17 mouse cellular contexts compared by ENCODE assay signal in the genomic region with DNA sequence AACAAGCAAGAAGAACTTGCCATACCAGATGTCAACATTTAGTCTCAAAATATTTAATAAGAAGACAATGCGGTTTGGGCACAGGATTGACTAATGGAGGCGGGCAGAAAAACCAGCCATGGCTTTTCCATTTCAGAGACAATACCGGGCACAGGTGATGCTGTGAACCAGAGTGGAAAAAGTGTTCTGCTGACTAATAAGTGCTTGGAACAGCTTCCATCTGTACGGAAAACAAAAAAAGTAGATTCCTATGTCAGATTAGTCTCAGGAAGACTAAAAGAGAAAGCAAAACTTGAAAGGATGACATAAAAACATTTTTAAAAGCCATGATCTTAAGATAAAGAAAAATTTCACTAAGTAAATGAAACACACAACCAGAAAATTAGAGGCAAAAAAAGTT. TPM values are rescaled to one million over a fixed set of nuclear protein-coding genes. Genes with fewer than 3 reads are reported as not detected.
A peak's percentile ranks its signal among the peaks of the same experiment; 100 is the strongest.
DNase-seq lines count a peak whose midpoint lies in the region; ATAC-seq and TF ChIP-seq lines count a peak whose summit lies in the region.
"Had no signal": no experiment of that assay in that cellular context is flagged by ENCODE, and none has a peak within 500 bp of the region (broad histone marks: within the 10 kb centered on the region; RNA-seq: fewer than 3 reads in every experiment).

No protein-coding gene starts in this region.

- TF ChIP-seq POLR2A in CH12.LX (IDR thresholded peaks at IDR 0.05; ENCODE audit: low read depth, low read length): no peak

- DNase-seq in heart, adult 11 months: peak; percentile 71
- DNase-seq in heart, postnatal 14 days: no peak
- DNase-seq in liver, postnatal 0 days: peak; percentile 2
- no peak for DNase-seq in CH12.LX (ENCODE audit: extremely low read depth)
- peak; percentile 4 for DNase-seq in limb, embryonic 10.5 days (ENCODE audit: low spot score)
- no peak for DNase-seq in left cerebral cortex, postnatal 14 days (ENCODE audit: low spot score in 2 of 2)
- DNase-seq: adrenal gland, postnatal 10 days; B cell, adult 2 months; cerebellum, adult 11 months; cerebellum, adult 8-10 months; cerebellum, postnatal 14 days; gastrocnemius, postnatal 14 days; heart, postnatal 10 days had no signal

- no peak for TF ChIP-seq RAD21 in CH12.LX (IDR thresholded peaks at IDR 0.05; ENCODE audit: low read depth, low read length)

- no peak overlapping the region for H3K4me2 ChIP-seq in liver, postnatal 0 days (ENCODE audit: low read depth, low read length)
- no peak overlapping the region for H3K4me2 ChIP-seq in liver, embryonic 12.5 days
- no peak overlapping the region; the same call in 1 of the 2 replicates for H3K4me2 ChIP-seq in CH12.LX (ENCODE audit: insufficient read depth, low read depth, poor library complexity, severe bottlenecking)
- H3K4me2 ChIP-seq: embryonic facial prominence, embryonic 12.5 days; hindbrain, embryonic 15.5 days had no signal

- ATAC-seq in liver, postnatal 0 days: no peak
- no peak for ATAC-seq in liver, embryonic 12.5 days
- ATAC-seq: forebrain, embryonic 16.5 days had no signal

- H3K9ac ChIP-seq in liver, postnatal 0 days (replicated peaks): no peak overlapping the region
- no peak overlapping the region for H3K9ac ChIP-seq in liver, embryonic 12.5 days
- H3K9ac ChIP-seq in CH12.LX (ENCODE audit: insufficient read depth, low read depth): no peak overlapping the region
- H3K9ac ChIP-seq: embryonic facial prominence, embryonic 12.5 days; hindbrain, embryonic 15.5 days had no signal

- H3K4me1 ChIP-seq in liver, postnatal 0 days (ENCODE audit: insufficient read depth): no peaks in the 10 kb centered on the region
- no peaks in the 10 kb centered on the region for H3K4me1 ChIP-seq in liver, embryonic 12.5 days
- H3K4me1 ChIP-seq in CH12.LX (ENCODE audit: control insufficient read depth in 1 of 2, insufficient read depth in 2 of 2): peaks cover 8 to 40% of the 10 kb centered on the region in 2 experiments
- H3K4me1 ChIP-seq in limb, embryonic 10.5 days: 0 out of 2 replicates have a peak, but pooled peaks cover 4% of the 10 kb centered on the region
- H3K4me1 ChIP-seq: embryonic facial prominence, embryonic 12.5 days; hindbrain, embryonic 15.5 days had no signal

- no peak overlapping the region for H3K27ac ChIP-seq in liver, postnatal 0 days (ENCODE audit: low read depth)
- no peak overlapping the region for H3K27ac ChIP-seq in liver, embryonic 12.5 days
- no peak overlapping the region for H3K27ac ChIP-seq in CH12.LX (ENCODE audit: insufficient read depth, low read depth)
- H3K27ac ChIP-seq in limb, embryonic 10.5 days: no peak overlapping the region
- H3K27ac ChIP-seq: embryonic facial prominence, embryonic 12.5 days; hindbrain, embryonic 15.5 days had no signal

- no peak for TF ChIP-seq EP300 in liver, postnatal 0 days (IDR thresholded peaks at IDR 0.05; ENCODE audit: low read depth)
- peak; percentile 80 for TF ChIP-seq EP300 in CH12.LX (IDR thresholded peaks at IDR 0.05; ENCODE audit: low read length)

- H3K27me3 ChIP-seq in liver, postnatal 0 days (ENCODE audit: insufficient read depth, low read length): no peaks in the 10 kb centered on the region
- H3K27me3 ChIP-seq in liver, embryonic 12.5 days (replicated peaks): peaks cover 3% of the 10 kb centered on the region; the same call in 1 of the 2 replicates
- no peaks in the 10 kb centered on the region for H3K27me3 ChIP-seq in CH12.LX (replicated peaks)
- no peaks in the 10 kb centered on the region for H3K27me3 ChIP-seq in limb, embryonic 10.5 days (ENCODE audit: low read depth, poor library complexity, severe bottlenecking)
- H3K27me3 ChIP-seq: embryonic facial prominence, embryonic 12.5 days; hindbrain, embryonic 15.5 days had no signal

- H3K9me3 ChIP-seq in liver, postnatal 0 days (ENCODE audit: low read length): no peaks in the 10 kb centered on the region
- H3K9me3 ChIP-seq in liver, embryonic 12.5 days (replicated peaks): no peaks in the 10 kb centered on the region
- no peaks in the 10 kb centered on the region for H3K9me3 ChIP-seq in CH12.LX (replicated peaks; ENCODE audit: low read length)
- no peaks in the 10 kb centered on the region for H3K9me3 ChIP-seq in limb, embryonic 10.5 days (replicated peaks)
- H3K9me3 ChIP-seq: embryonic facial prominence, embryonic 12.5 days; hindbrain, embryonic 15.5 days had no signal

- H3K79me2 ChIP-seq in CH12.LX (replicated peaks; ENCODE audit: control insufficient read depth, extremely low read depth, insufficient read depth, poor library complexity, severe bottlenecking): no peaks in the 10 kb centered on the region

- in situ Hi-C loops in CH12.LX (cut with MboI; ENCODE audit: low pct_ligation_motif_present, low pct_unique_long_range_greater_than_20kb, low sequenced_read_pairs): loop anchor here (10.0 kb wide), 1 partner anchor 393 kb away; no protein-coding TSS in a partner anchor

- 82% methylated on average over 4 of the region's 4 CpGs for WGBS in liver, postnatal 0 days (ENCODE audit: insufficient replicate concordance)
- WGBS in liver, embryonic 12.5 days (ENCODE audit: insufficient replicate concordance): 78% methylated on average over 4 of the region's 4 CpGs
- WGBS in limb, embryonic 10.5 days: 94% methylated on average over 4 of the region's 4 CpGs

- H3K36me3 ChIP-seq in liver, postnatal 0 days (replicated peaks; ENCODE audit: insufficient read depth, low read length): no peaks in the 10 kb centered on the region
- H3K36me3 ChIP-seq in liver, embryonic 12.5 days: no peaks in the 10 kb centered on the region
- H3K36me3 ChIP-seq in CH12.LX (replicated peaks in 1 of 2; ENCODE audit: control insufficient read depth in 1 of 2, insufficient read depth in 1 of 2, low read length in 1 of 2): no peaks in the 10 kb centered on the region
- H3K36me3 ChIP-seq in limb, embryonic 10.5 days: no peaks in the 10 kb centered on the region
- H3K36me3 ChIP-seq: embryonic facial prominence, embryonic 12.5 days; hindbrain, embryonic 15.5 days had no signal

- intact Hi-C loops in heart, postnatal 14 days (cut with DNase I): no loop called here
- intact Hi-C loops in left cerebral cortex, postnatal 14 days (cut with DNase I): no loop called here

- dilution Hi-C loops in CH12.LX (cut with MboI; ENCODE audit: extremely low pct_ligation_motif_present, extremely low pct_unique_long_range_greater_than_20kb, low sequenced_read_pairs): no loop called here

- H3K4me3 ChIP-seq in liver, postnatal 0 days (ENCODE audit: low read depth, low read length): no peak overlapping the region
- no peak overlapping the region for H3K4me3 ChIP-seq in liver, embryonic 12.5 days
- H3K4me3 ChIP-seq in CH12.LX (replicated peaks in 1 of 3; ENCODE audit: low read depth in 2 of 3, low read length in 2 of 3, poor library complexity in 1 of 3): no peak overlapping the region
- H3K4me3 ChIP-seq in limb, embryonic 10.5 days: no peak overlapping the region
- H3K4me3 ChIP-seq: embryonic facial prominence, embryonic 12.5 days; hindbrain, embryonic 15.5 days had no signal

- TF ChIP-seq CTCF in liver, postnatal 0 days (IDR thresholded peaks at IDR 0.05; ENCODE audit: low read depth): no peak
- no peak for TF ChIP-seq CTCF in CH12.LX (conservative IDR thresholded peaks at IDR 0.05 in 1 of 2, IDR thresholded peaks at IDR 0.05 in 1 of 2; ENCODE audit: low read depth in 2 of 2, low read length in 2 of 2)

TF ChIP-seq in CH12.LX, 34 proteins besides CTCF, POLR2A, EP300 and RAD21:
- TF ChIP-seq ETS1 (conservative IDR thresholded peaks at IDR 0.05; ENCODE audit: low read depth, low read length) (peak; percentile 69), TCF12 (IDR thresholded peaks at IDR 0.05; ENCODE audit: low read depth, low read length) (peak; percentile 50; the same call in 1 of the 2 replicates), JUN (IDR thresholded peaks at IDR 0.05; ENCODE audit: insufficient read depth, low read depth, low read length) (peak; percentile 48; the same call in 1 of the 2 replicates), ZKSCAN1 (IDR thresholded peaks at IDR 0.05; ENCODE audit: borderline replicate concordance, low read depth, low read length) (no peak), ZC3H11A (IDR thresholded peaks at IDR 0.05; ENCODE audit: low read depth, low read length) (no peak), MAFK (IDR thresholded peaks at IDR 0.05; ENCODE audit: insufficient replicate concordance, low read length) (no peak), ZNF384 (IDR thresholded peaks at IDR 0.05; ENCODE audit: low read depth, low read length) (0 out of 2 replicates have a peak, but pooled peaks have one; percentile 21)

RNA-seq across cellular contexts. Expression of gene Lbh, which starts 16.4 kb away (rescaled TPM):
- total RNA-seq in heart, postnatal 14 days (2021): 100 to 1,000 TPM; 318 to 323 TPM
- polyA plus RNA-seq in liver, postnatal 0 days (2015; fragmentation: Nextera tagmentation; extraction: Ambion mirVana): 0.79 and 0.94 TPM in 2 replicates
- polyA plus RNA-seq in liver, embryonic 12.5 days (2016; fragmentation: Nextera tagmentation; extraction: Ambion mirVana): 1.4 TPM in 2 replicates
- total RNA-seq in CH12.LX (2012; rRNA removed): 12.2 and 14.4 TPM in 2 replicates
- 13.1 and 16.7 TPM in 2 replicates for total RNA-seq in CH12.LX (2014; rRNA removed)
- polyA plus RNA-seq in CH12.LX (2012; ENCODE audit: insufficient read length, low read depth): 26.0 and 30.0 TPM in 2 replicates
- 1.9 and 2.0 TPM in 2 replicates for polyA plus RNA-seq in limb, embryonic 10.5 days (2016; fragmentation: Nextera tagmentation; extraction: Ambion mirVana)
- total RNA-seq in left cerebral cortex, postnatal 14 days (2021): 10 to 100 TPM; 44.4 to 45.5 TPM

Comparison
In these comparisons a context has a peak if more than half of its experiments do, and no peak if none do; other contexts are left out.
1. DNase-seq: peak in heart, adult 11 months (single experiment), liver, postnatal 0 days (single experiment) and limb, embryonic 10.5 days (single experiment); none in heart, postnatal 14 days (0 of 2), CH12.LX (single experiment) and left cerebral cortex, postnatal 14 days (0 of 2).